Mouse (Mus musculus) liver (tissue): ENCODE data around the gene Cdh13.

ENCODE experiments used
- DNase-seq: peaks from one replicate; pipeline ENCODE4 v3.0.0-alpha.2; 2020; ENCODE audit warnings: mixed read lengths

The Cdh13 gene

DNA sequence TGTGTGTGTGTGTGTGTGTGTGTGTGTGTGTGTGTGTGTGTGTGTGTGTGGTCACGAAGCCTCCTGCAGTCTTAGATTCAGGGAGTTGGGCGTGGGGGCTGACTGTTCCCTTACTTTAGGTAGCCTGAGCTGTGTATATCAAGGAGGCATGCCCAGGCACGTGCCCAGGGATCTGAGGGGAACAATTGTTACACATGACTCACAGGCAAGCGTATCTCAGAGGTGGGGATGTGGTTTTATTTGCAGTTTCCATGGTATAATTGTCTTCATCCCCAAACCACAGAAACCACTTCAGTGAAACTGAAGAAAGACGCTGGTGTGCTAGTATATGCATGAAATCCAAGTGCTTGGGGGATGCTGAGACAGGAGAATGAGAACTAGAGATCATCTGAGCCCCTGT is 546.8 kb downstream of the Cdh13 start:
- DNase-seq: no peak

DNA sequence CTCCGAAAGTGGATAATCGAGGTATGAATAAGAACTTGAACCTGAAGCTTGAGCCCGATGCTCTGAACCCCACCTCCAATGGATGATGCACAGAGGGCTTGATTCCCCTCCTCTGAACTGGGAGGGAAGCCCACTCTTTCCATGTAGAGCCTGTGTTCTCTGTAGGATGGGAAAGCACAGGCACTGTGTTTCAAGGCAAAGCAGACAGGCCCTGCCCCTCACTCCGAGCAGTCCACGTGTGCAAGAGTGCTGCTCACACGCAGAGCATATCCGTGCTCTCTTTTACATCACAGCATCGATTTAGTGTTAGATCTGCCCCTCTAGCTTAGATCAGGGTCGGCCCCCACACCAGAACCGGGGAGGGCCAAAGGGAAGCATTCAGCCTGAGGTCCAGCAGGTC is 547.5 kb downstream of the Cdh13 start:
- no peak for DNase-seq

DNA sequence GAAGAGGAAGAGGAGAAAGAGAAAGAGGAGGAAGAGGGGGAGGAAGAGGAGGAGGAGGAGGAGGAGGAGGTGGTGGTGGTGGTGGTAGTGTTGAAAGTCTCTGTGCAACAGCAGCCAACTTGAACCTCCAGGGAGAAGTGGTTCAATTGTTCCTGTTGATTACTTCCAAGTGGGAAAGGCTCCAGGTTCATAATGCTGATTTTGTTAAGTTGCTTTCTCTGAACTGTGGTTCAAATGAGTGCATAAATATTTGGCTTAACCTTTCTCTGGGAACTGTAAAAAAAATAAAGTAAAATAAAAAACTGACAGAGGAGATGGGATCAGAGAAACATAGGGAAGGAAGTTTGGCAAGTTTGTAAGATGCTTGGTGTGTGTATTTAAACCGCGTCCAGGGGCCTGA is 555.3 kb downstream of the Cdh13 start:
- DNase-seq: no peak

DNA sequence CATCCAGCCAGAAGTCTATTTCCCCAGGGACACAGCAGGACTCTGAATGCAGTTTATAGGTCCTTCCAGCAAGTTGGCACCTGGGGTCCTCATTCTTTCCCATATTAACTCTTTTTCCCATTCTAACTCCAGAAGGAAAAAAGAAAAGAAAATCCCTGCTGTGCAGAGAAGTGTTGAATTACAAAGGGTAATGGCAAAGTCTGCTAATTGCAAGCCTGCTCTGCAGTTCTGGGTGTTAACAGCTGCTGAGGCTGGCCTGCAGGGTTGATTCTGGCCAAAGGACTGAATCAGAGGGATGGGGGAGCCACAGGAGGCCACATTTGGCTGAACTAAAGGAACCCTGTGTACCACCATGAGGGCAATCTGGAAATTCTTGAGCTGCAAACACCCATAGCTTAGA is 562.2 kb downstream of the Cdh13 start:
- no peak for DNase-seq

DNA sequence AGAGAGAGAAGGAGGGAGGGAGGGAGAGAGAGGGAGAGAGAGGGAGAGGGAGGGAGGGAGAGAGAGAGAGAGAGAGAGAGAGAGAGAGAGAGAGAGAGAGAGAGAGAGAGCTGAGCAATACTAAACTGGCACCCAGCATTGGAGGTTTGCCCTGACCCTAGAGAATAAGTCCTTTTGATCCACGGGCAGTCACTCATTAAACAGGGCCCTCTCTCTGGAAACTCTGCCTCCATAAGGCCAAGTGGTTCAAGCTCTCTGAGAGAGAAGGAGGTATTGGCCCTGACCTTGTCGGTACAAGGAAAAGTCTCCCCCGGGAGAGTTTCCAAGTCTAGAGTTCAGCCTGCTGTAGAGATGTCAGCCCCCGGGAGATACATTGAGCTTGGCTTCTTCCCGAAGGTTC is 564.5 kb downstream of the Cdh13 start:
- no peak for DNase-seq

DNA sequence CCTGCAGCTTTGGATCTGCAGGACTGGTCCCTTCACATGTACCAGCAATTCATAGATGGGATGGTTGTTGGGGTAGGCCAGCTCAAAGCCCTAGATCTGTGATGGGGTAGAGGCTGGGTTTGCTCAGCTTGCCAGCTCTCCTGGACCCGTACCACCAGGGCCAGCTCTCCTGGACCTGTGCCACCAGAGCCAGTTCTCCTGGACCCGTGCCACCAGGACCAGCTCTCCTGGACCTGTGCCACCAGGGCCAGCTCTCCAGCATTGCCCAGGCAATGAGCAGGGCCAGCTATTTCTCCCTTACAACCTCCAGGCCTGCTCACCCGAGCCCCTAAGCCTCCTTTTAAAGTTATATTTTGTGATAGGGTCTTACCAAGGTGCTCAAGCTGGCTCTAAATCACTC is 566.0 kb downstream of the Cdh13 start:
- no peak for DNase-seq

DNA sequence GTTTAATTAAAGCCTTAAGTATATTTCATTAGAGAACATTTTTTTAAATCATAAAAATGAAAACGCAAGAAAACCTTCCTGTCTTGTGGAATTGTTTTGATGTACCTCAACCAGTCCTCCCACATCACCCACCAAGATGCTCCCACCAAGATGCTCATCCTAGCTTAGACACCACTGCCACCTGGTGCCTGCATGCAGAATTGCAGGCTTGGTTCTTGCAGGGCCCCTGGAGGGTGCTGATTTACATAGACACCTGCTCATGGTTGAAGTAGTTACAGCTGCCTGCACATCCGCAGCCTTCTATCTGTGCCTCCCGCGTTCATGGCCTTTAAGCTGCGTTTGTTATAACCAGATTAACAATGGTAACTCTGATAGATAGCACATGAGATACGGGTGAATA is 566.8 kb downstream of the Cdh13 start:
- peak; percentile 54 for DNase-seq

DNA sequence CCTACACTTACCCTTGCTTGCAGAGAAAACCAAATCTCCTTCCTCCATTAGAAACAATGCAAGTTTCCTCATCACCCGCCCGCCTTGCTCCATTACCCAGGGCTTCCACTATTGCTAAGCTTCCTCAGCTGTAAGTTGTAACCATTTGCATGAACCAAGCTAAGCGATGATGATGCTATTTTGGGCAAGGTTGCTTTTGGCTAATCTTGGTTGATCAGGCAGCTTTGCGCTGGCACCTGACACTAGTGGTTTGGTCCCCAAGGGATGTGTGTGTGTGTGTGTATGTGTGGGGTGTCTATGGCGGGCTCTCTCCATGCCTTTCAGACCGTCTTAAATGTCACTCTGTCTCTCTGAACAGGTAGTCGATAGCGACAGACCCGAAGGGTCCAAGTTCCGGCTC is 567.8 kb downstream of the Cdh13 start:
- DNase-seq: no peak

DNA sequence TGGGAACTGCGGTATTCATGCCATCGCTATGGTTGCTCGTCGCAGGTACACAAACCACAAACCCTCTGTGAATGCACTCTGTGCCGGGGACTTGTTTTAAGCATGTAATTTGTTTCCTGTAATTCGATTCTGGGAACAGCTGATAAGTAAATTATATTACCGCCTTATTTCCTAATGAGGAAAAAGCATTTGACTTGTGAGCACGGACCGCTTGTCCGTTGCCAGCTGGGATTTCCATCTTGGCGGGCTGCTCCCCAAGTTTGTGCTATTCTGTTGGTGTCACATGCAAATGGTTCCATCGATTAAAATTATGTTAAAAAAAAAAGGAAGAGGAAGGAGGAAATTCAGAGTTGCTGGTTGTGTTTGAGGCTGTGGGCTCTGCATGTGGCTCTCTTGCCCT is 569.3 kb downstream of the Cdh13 start:
- no peak for DNase-seq

DNA sequence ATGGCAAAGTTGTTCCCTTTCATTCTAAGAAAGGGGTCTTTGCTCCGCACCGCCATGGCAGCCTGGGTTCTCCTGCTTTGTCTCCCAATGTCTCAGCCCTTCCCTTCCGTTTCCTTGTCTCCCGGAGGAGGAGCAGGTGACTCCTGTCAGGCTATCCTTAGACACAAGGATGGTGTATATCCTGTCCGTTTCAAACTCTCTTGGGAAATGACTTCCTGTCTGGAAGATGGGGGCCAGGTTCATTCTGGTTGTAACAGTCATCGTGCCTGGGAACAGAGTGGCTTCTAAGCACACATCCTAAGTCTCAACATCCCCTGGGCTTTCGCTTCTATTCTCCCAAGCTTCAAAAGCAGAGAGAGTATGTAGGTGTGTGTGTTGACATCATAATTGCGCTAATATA is 571.1 kb downstream of the Cdh13 start:
- no peak for DNase-seq

DNA sequence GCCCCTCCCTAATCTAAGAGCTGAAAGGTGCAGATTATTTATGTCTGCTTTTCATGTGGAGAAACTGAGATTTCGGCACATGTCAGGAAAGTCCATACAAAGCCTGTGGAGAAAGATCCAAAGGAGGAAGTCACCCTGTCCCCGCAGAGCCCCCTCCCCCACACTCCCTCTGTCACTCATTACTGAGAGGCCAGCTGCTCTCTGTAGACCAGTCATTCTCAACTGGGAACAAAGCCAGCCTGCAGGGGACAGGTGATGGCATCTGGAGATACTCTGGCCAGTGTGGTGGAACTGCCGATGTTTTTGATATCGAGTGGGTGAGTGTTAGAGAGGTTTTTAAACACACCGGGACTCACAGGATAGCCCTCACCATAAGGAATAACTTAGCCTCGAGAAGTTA is 582.8 kb downstream of the Cdh13 start:
- no peak for DNase-seq

DNA sequence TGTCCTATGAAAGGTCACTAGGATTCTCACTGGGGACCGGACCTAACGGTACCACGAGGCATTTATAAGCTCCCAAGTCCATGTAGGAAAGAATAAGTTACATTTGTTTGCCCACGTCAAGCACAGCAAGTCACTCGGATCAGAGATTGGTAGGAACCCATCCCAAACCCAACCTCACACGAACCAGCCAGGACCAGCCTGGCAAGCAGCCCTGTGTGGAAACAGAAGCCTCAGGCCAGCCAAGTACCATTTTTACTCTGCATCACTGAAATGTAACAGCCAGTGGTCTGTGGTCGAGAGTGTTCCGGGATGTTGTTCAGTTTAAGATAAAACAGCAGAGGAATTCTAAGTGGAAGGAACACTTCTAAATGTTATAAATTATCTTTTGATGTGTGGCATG is 587.2 kb downstream of the Cdh13 start:
- DNase-seq: no peak

DNA sequence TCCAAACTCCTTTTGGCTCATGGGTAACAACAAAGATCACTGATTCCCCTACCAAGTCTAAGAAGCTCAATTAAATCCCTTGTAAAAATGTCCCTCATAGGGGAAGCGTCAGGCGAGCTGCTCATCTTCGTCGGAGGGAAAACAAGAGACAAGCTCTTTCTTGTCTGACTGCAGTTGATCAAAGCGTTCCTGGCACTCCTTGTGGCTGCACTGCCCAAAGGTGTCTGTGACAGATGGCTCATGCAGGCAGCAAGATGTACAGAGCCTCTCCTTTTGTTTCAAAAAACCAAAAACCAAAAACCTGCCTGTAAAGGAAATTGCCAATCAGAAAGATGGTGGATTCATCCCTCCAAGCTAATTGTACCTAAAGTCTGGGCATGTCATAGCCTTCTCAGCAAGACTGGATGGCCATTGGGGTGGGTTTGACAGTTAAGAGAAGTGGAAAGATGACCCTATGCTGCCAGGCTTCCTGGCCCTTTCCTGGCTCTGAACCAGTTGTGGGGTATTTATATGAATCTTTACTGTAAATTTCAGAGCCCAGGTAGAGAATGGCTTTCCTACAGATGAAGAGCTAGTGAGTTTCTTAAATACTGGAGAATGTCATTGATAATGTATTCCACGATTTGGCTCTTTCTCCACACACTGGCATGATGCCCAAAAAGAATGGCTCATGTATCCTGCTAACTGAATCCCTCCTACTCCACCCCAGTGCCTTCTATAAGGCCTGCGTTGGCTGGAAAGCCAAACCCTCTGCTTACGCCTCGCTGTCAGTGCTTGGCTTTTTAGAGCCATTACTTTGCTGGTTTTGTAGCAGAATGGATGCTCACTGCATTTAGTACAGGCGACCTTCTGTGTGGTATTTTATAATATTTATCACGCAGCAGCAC is 596.6 kb downstream of the Cdh13 start:
- DNase-seq: no peak

DNA sequence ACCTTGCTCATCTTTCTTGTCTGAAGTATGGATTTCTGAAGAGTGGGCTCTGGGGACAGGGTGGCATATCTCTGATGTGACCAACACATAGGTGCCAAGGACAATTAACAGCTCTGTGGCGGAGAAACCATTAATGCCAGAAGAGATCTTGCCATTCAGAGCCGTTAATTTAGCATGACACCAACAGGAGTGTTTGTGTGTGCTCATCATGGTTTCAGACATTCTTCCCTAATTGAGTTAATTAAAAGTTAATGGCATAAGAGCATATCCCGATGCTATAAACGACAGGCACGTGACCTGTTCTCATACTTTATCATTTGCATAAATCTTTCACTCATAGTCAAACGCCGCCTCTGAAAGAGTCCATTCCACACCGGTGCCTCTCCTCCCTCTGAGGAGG is 600.8 kb downstream of the Cdh13 start:
- DNase-seq: no peak

DNA sequence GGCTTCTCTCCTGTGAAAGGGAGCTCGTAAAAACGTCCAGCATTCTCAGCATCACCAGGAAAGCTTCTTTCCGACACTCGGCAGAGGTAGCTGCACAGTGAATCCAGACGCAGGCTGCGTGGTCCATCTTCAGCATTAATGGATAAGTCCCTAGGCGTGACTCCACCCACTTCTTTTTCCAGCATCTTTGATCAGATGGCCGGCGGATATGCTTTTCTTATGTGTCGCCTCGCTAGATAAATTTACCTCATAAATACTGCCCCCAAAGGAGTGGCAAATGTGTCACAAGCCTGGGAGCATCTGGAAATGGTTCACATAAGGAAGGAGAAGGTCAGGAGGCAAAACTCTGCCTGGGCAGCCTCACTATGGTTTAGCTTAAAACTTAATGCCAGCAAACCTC is 601.5 kb downstream of the Cdh13 start:
- DNase-seq: no peak

DNA sequence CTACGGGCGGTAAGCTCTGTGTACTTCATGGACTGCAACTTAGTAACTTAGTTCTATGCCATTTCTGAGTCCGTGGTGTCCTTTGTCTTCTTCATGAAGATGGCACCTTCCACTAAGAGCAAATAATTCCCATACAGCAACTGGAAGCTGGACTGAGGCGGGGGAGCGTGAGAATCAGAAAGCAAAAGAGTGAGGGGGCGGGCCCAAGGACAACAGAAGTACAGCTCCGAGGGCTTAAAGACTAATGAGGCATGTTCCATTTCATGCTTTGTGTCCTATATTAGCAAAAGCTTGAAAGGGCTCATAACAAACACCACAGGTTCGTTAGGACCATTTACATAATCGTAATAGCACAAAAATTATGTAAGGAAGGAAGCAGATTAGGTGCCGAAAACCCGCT is 618.9 kb downstream of the Cdh13 start:
- no peak for DNase-seq

DNA sequence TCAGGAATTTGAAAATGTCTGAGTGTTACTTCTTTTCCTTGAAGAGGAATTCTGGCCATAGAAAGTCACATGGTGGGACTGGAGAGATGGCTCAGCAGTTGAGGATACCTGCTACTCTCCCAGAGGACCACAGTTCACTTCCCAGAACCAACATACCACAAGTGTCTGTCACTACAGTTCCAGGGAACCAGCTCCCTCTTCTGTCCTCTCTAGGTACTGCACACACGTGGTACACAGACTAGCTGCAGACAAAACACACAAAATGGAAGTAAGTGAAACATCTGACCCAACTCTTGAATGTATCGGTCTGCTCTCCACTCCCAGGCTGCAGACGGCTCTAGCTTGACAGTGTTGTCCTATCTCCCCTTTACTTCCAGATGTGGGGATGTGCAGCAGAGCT is 633.0 kb downstream of the Cdh13 start:
- DNase-seq: no peak

DNA sequence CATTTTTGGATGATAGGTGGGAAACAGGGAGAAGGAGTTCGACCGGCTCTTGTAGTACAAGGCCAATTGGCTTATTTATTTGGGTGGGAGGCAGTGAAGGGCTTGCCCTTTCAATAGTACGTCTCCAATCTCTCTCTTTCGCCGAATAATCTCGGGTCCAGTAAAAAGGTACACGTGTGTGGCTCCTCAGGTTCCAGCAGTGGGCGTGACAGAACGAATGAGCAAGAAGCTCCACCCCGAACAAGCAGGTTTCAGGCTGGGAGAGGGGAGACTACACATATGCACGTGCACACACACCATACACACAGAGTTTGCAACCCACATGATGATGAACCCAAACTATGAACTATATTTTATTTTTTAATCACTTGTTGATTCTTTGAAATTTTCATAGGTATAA is 653.9 kb downstream of the Cdh13 start:
- DNase-seq: no peak

DNA sequence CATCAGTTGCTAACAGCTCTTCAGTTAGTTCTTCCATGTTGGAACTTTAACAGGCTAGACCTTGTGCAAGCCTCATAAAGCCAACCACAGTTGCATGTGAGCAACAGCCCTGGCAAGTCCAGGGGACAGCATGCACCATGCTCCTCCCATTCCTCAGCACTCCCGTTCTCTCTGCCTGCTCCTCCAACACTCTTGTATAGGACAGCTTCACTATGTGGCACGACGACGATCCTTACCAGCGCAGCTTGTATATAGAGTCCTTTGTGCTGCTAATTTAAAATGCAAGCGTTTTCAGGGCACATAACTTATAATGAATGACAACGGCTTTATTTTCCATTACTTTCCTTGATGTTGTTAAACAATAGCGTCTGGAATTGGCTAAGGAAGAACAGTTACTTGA is 654.5 kb downstream of the Cdh13 start:
- no peak for DNase-seq

DNA sequence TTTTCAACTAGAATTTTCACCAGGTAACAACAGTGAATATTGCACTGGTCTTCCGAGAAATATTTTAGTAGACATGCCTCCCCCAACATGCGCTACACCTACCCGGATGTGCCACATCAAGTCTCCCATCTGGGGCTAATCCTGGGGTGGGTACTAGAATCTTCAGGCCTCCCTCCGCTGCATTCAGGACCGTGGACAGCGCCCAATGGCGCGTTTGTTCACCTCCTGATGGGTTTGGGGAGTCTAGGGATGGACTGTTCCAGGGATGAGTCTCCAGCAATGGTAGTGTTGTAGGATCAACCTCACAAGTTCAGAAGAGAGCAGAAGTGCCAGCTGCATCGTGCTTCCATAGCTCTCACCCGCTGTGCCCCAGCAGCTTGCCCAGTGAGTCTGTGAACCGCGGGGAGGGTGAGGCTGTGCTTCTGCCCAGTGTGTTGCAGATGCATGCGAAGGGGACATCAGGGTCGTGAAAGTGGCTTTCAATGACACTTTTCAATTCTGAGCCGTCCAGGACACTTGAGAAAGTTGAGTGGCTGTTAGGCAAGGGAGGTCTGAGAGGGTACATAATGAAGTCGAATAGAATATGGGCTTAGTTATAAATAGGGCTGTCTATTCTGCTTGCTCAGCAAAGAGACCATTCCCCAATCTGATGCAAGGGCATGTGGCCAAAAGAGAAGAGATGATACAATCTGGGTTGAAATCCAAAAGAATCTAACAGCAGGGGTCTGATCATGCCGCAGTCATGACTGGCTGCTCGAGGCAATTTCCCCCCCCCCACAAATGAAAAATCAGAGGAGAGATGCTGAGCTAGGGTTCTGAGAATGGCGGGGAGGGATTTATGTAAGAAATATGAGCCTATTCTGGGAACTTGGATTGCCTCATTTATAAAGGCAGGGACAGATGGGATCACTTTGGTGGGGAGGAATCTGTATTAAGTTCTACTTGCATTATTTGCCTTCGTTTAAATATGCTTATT is 668.5 kb downstream of the Cdh13 start:
- DNase-seq: peak; percentile 30

DNA sequence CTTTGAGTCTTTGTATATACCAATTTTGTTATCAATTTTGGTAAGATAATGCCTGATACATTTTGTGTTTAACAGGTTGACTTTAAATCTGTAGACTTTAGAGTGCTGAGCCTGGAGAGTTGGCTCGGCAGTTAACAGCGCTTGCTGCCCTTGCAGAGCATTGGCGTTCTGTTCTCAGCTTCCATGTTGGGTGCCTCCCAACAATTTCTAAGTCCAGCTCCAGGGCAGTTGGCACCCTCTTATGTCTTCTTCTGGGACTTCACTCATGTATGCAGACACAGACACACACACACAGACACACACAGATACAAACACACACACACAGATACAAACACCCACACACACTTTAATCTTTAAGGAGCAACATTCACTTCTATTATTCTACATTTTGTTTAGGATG is 672.6 kb downstream of the Cdh13 start:
- no peak for DNase-seq

DNA sequence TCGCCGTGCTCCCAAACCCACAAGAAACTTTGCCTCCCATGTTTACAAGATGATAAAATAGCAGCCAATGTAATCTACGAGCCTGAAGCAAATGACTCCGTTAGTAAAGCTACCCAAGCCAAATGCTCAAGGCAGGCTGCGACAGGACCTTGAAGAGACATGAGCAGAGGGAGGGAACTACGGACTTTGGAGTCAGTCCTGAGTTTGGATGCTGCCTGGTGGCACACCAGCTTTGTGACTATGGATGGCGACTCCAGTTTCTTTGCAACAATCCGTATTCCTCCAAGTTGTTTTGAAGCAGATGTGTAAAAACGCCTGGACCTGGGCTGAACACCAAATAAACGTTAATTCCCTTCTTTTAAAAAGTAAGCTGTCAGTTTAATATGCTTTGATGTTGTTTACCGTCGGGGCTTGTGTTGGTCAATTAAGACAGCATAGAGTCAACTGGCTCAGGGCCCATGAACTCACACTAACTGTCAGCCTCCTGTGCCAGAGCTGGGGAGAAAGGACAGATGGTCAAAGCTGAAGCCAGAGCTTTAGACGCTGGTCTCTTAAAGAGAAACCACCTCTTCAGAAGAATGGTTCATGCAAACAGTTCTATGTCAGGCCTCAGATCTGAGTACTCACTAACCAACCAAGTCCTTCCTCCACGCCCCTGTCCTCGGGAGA is 678.5 kb downstream of the Cdh13 start:
- DNase-seq: no peak

DNA sequence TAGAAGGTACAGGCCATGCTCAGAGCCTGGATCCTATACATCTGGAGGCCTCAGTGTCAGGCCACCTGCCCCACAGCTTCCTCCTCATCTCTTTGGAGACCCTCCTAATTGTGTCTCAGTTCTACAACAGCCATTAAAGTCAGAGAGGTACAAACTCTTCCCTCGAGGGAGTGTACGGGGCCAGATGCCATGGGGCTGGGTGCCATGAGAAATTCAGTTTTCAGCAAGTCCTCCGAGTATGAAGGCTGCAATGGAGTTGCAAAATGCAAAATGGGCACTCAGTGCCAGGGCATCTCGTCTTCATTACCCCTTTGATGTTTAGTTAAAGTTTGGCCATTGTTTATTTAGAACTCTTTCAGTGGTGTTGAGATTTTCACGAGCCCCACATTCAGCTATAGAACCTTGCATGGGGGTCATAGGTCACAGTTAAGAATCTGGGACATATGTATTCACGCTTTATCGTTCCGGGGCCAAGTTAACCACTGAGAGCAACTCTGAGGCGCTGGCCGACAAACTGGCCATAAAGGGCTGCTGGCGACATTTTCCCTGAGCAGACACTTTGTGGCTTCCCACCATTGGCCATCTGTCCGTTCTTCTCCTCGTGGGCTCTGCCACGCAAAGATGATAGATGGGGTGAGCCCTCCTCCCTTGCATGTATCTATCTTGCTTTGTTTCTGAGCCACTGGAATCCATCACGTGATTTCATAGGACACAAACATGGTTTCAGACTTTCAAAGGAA is 681.7 kb downstream of the Cdh13 start:
- no peak for DNase-seq
